Mouse (Mus musculus) C2C12 (cell line): ENCODE measurements at regions not wholly inside any gene's neighbourhood (a gene's known extent, or its start where the extent isn't known, plus 50 kb on each side); places are given as distances from the start of the nearest gene placed in this dataset.

ENCODE experiments used
- H3K27me3 ChIP-seq: one replicate; pipeline ENCODE4 v1.6.1; 2011; ENCODE audit not compliant: control insufficient read depth, insufficient read depth, insufficient read length
- H3K36me3 ChIP-seq: one replicate; pipeline ENCODE4 v1.6.1; 2011; ENCODE audit not compliant: control insufficient read depth, insufficient read depth
- H3K4me3 ChIP-seq: one replicate; pipeline ENCODE4 v1.5.1; 2011; ENCODE audit warnings: mild to moderate bottlenecking, control low read depth; ENCODE audit not compliant: poor library complexity, insufficient read depth, severe bottlenecking
- H3K79me2 ChIP-seq: one replicate; pipeline ENCODE4 v1.6.1; 2011; ENCODE audit not compliant: control insufficient read depth, insufficient read depth
- H3K79me3 ChIP-seq: one replicate; pipeline ENCODE4 v1.6.1; 2011; ENCODE audit warnings: low read depth, control low read depth
- H3ac ChIP-seq: one replicate; pipeline ENCODE3; 2011; ENCODE audit warnings: low read depth; ENCODE audit not compliant: control insufficient read depth, insufficient read length
- CEBPB ChIP-seq: IDR thresholded peaks from one replicate; pipeline ENCODE4 v1.6.1; 2011; ENCODE audit warnings: low read depth, mild to moderate bottlenecking, control low read depth, moderate library complexity
- CTCF ChIP-seq: IDR thresholded peaks from one replicate; pipeline ENCODE4 v1.5.1; 2011; ENCODE audit not compliant: control insufficient read depth, insufficient read depth, insufficient read length
- FOSL1 ChIP-seq: IDR thresholded peaks from one replicate; pipeline ENCODE4 v1.8.0; 2011; ENCODE audit warnings: mild to moderate bottlenecking, low read length; ENCODE audit not compliant: poor library complexity, insufficient read depth, severe bottlenecking
- MAX ChIP-seq: IDR thresholded peaks from one replicate; pipeline ENCODE4 v1.6.1; 2011; ENCODE audit warnings: mild to moderate bottlenecking, control low read depth
- MYOD1 ChIP-seq: IDR thresholded peaks from one replicate; pipeline ENCODE4 v1.6.1; 2011; ENCODE audit warnings: low read depth; ENCODE audit not compliant: control insufficient read depth, insufficient read length
- MYOG ChIP-seq: IDR thresholded peaks from one replicate; pipeline ENCODE4 v1.6.1; 2011; ENCODE audit not compliant: control insufficient read depth, insufficient read length; ENCODE audit errors: extremely low read depth
- USF1 ChIP-seq: IDR thresholded peaks from one replicate; pipeline ENCODE4 v1.6.1; 2011; ENCODE audit warnings: low read depth, mild to moderate bottlenecking, control low read depth, moderate library complexity

- TF ChIP-seq MYOG: no peak
- TF ChIP-seq MYOD1: no peak
- TF ChIP-seq CEBPB: no peak
- no peak for TF ChIP-seq CTCF
- TF ChIP-seq USF1: no peak
- TF ChIP-seq FOSL1: no peak
- TF ChIP-seq MAX: no peak
- Histone ChIP-seq H3ac (no peak overlapping the region), H3K36me3 (no peaks in the 10 kb centered on the region), H3K79me3 (no peaks in the 10 kb centered on the region), H3K4me3 (no peak overlapping the region), H3K27me3 (no peaks in the 10 kb centered on the region), H3K79me2 (no peaks in the 10 kb centered on the region)
These were observed 518.3 kb upstream of the Nr2f1 start for GRCm38 (mm10) chr13:78717686-78718431.

GRCm38 (mm10) chr13:78717159-78717558 is 517.6 kb upstream of the Nr2f1 start:
- Histone ChIP-seq H3K4me3 (no peak overlapping the region), H3K79me2 (no peaks in the 10 kb centered on the region), H3ac (no peak overlapping the region), H3K79me3 (no peaks in the 10 kb centered on the region), H3K27me3 (no peaks in the 10 kb centered on the region), H3K36me3 (no peaks in the 10 kb centered on the region)
- TF ChIP-seq MYOG: no peak
- TF ChIP-seq USF1: no peak
- no peak for TF ChIP-seq CTCF
- TF ChIP-seq FOSL1: no peak
- no peak for TF ChIP-seq MAX
- no peak for TF ChIP-seq MYOD1
- no peak for TF ChIP-seq CEBPB

GRCm38 (mm10) chr13:78704693-78705092 is 505.1 kb upstream of the Nr2f1 start:
- no peaks in the 10 kb centered on the region for H3K36me3 ChIP-seq
- no peak overlapping the region for H3K4me3 ChIP-seq
- no peaks in the 10 kb centered on the region for H3K79me3 ChIP-seq
- peak; percentile 96 for TF ChIP-seq CEBPB
- no peak for TF ChIP-seq MYOD1
- no peak overlapping the region for H3ac ChIP-seq
- no peaks in the 10 kb centered on the region for H3K79me2 ChIP-seq
- no peaks in the 10 kb centered on the region for H3K27me3 ChIP-seq

- H3K79me3 ChIP-seq: no peaks in the 10 kb centered on the region
- no peak overlapping the region for H3ac ChIP-seq
- TF ChIP-seq CTCF (no peak), MAX (no peak), FOSL1 (no peak), MYOG (no peak), CEBPB (no peak), USF1 (no peak), MYOD1 (no peak)
These were observed 498.4 kb upstream of the Nr2f1 start for GRCm38 (mm10) chr13:78697814-78698519.

GRCm38 (mm10) chr13:78679255-78679895 is 479.8 kb upstream of the Nr2f1 start:
- Histone ChIP-seq H3K27me3 (no peaks in the 10 kb centered on the region), H3K79me2 (no peaks in the 10 kb centered on the region), H3ac (no peak overlapping the region), H3K4me3 (no peak overlapping the region), H3K36me3 (no peaks in the 10 kb centered on the region), H3K79me3 (no peaks in the 10 kb centered on the region)
- TF ChIP-seq CEBPB: peak; percentile 69
- TF ChIP-seq MAX: no peak

More at GRCm38 (mm10) chr13:78697814-78698519, 498.4 kb upstream of the Nr2f1 start:
- no peaks in the 10 kb centered on the region for H3K36me3 ChIP-seq
- no peaks in the 10 kb centered on the region for H3K79me2 ChIP-seq
- no peaks in the 10 kb centered on the region for H3K27me3 ChIP-seq
- H3K4me3 ChIP-seq: no peak overlapping the region
